Comparison of ENCODE assay signal across 27 mouse cellular contexts in genomic region chr12:55003843-55004242, GRCm38 (mm10). TPM values are rescaled to one million over a fixed set of nuclear protein-coding genes. Genes with fewer than 3 reads are reported as not detected.
A peak's percentile ranks its signal among the peaks of the same experiment; 100 is the strongest.
DNase-seq lines count a peak whose midpoint lies in the region; ATAC-seq and TF ChIP-seq lines count a peak whose summit lies in the region.
"Had no signal": no experiment of that assay in that cellular context is flagged by ENCODE, and none has a peak within 500 bp of the region (broad histone marks: within the 10 kb centered on the region; RNA-seq: fewer than 3 reads in every experiment).

No protein-coding gene starts in this region.

- no peaks in the 10 kb centered on the region for H3K27me3 ChIP-seq in heart, embryonic 12.5 days (replicated peaks)
- no peaks in the 10 kb centered on the region for H3K27me3 ChIP-seq in MEL (ENCODE audit: control insufficient read depth in 1 of 2, insufficient read depth in 2 of 2, low read length in 2 of 2)
- no peaks in the 10 kb centered on the region for H3K27me3 ChIP-seq in forebrain, postnatal 0 days (ENCODE audit: insufficient read depth, low read length)
- H3K27me3 ChIP-seq: CH12.LX; embryonic facial prominence, embryonic 12.5 days; forebrain, embryonic 13.5 days; forebrain, embryonic 15.5 days had no signal

- TF ChIP-seq EP300 in MEL (IDR thresholded peaks at IDR 0.05; ENCODE audit: low read depth in 1 of 2, low read length in 2 of 2) = no peak

- peak; percentile 69 for TF ChIP-seq RAD21 in MEL (IDR thresholded peaks at IDR 0.05; ENCODE audit: low read depth, low read length)

- no peaks in the 10 kb centered on the region for H3K36me3 ChIP-seq in heart, embryonic 12.5 days
- H3K36me3 ChIP-seq in MEL (ENCODE audit: control insufficient read depth in 1 of 2, insufficient read depth in 2 of 2, low read length in 2 of 2) = peaks cover 0 to 6% of the 10 kb centered on the region in 2 experiments; a peak in 2 of 4 replicates
- H3K36me3 ChIP-seq in forebrain, postnatal 0 days (ENCODE audit: insufficient read depth) = no peaks in the 10 kb centered on the region
- H3K36me3 ChIP-seq: embryonic facial prominence, embryonic 10.5 days; embryonic facial prominence, embryonic 12.5 days; forebrain, embryonic 15.5 days; G1E had no signal

- peak; percentile 4 for DNase-seq in heart, adult 11 months
- DNase-seq in 416B (ENCODE audit: low read depth) (peak; percentile 62), MEL (ENCODE audit: low read depth, low spot score) (peak; percentile 33)
- DNase-seq in forebrain, postnatal 0 days = no peak
- DNase-seq: adrenal gland, adult 2 months; adrenal gland, postnatal 10 days; adrenal gland, postnatal 25 days; B cell, adult 2 months; cerebellum, adult 11 months; cerebellum, adult 18-20 months; cerebellum, adult 8-10 months; cerebellum, postnatal 10 days; cerebellum, postnatal 25 days had no signal

- no peak overlapping the region for H3K4me2 ChIP-seq in heart, embryonic 12.5 days
- no peak overlapping the region for H3K4me2 ChIP-seq in forebrain, postnatal 0 days (ENCODE audit: low read depth)
- H3K4me2 ChIP-seq: embryonic facial prominence, embryonic 12.5 days; forebrain, embryonic 13.5 days; forebrain, embryonic 15.5 days had no signal

- H3K79me2 ChIP-seq in MEL (ENCODE audit: control insufficient read depth, insufficient read depth, low read length, poor library complexity) = no peaks in the 10 kb centered on the region

- no peak for TF ChIP-seq POLR2A in MEL (IDR thresholded peaks at IDR 0.05; ENCODE audit: control insufficient read depth in 1 of 2, insufficient read depth in 1 of 2, low read depth in 1 of 2, low read length in 2 of 2, poor library complexity in 1 of 2)

- H3K27ac ChIP-seq in heart, embryonic 12.5 days (ENCODE audit: poor library complexity, severe bottlenecking) = no peak overlapping the region
- no peak overlapping the region for H3K27ac ChIP-seq in MEL (ENCODE audit: control insufficient read depth, low read depth, low read length)
- no peak overlapping the region for H3K27ac ChIP-seq in forebrain, postnatal 0 days (ENCODE audit: low read depth, low read length)
- H3K27ac ChIP-seq: embryonic facial prominence, embryonic 10.5 days; embryonic facial prominence, embryonic 12.5 days; forebrain, embryonic 13.5 days; forebrain, embryonic 15.5 days had no signal

- H3K9ac ChIP-seq in heart, embryonic 12.5 days = no peak overlapping the region
- no peak overlapping the region for H3K9ac ChIP-seq in MEL (ENCODE audit: control insufficient read depth, low read depth, low read length, poor library complexity, severe bottlenecking)
- H3K9ac ChIP-seq in forebrain, postnatal 0 days = no peak overlapping the region
- H3K9ac ChIP-seq: embryonic facial prominence, embryonic 12.5 days; forebrain, embryonic 13.5 days; forebrain, embryonic 15.5 days had no signal

- WGBS in heart, embryonic 12.5 days = 77% methylated on average over 5 of the region's 5 CpGs
- WGBS in forebrain, postnatal 0 days = 92% methylated on average over 5 of the region's 5 CpGs

- H3K9me3 ChIP-seq in heart, embryonic 12.5 days (replicated peaks) = 0 out of 2 replicates have a peak, but pooled peaks cover 4% of the 10 kb centered on the region
- H3K9me3 ChIP-seq in MEL (replicated peaks; ENCODE audit: insufficient read depth, low read length) = no peaks in the 10 kb centered on the region
- H3K9me3 ChIP-seq in forebrain, postnatal 0 days (ENCODE audit: low read length) = no peaks in the 10 kb centered on the region
- H3K9me3 ChIP-seq: embryonic facial prominence, embryonic 12.5 days; forebrain, embryonic 15.5 days had no signal

- TF ChIP-seq CTCF in MEL (IDR thresholded peaks at IDR 0.05 in 2 of 3, conservative IDR thresholded peaks at IDR 0.05 in 1 of 3; ENCODE audit: control insufficient read depth in 1 of 3, insufficient read depth in 1 of 3, low read depth in 2 of 3, low read length in 3 of 3, poor library complexity in 1 of 3, severe bottlenecking in 1 of 3) = peak in 2 of 3 experiments; percentile 30 to 47; a peak in 3 of 6 replicates
- TF ChIP-seq CTCF in forebrain, postnatal 0 days (IDR thresholded peaks at IDR 0.05; ENCODE audit: low read depth) = no peak

- no peak for ATAC-seq in heart, embryonic 12.5 days (ENCODE audit: insufficient number of reproducible peaks, low FRiP score)
- no peak for ATAC-seq in forebrain, postnatal 0 days
- ATAC-seq: CD4-positive, CD25-positive, alpha-beta regulatory T cell, adult 4 months; forebrain, embryonic 13.5 days; forebrain, embryonic 15.5 days had no signal

- H3K4me3 ChIP-seq in heart, embryonic 12.5 days = no peak overlapping the region
- H3K4me3 ChIP-seq in MEL (ENCODE audit: control insufficient read depth in 1 of 2, insufficient read depth in 1 of 2, low read depth in 2 of 2, low read length in 2 of 2) = no peak overlapping the region
- no peak overlapping the region for H3K4me3 ChIP-seq in forebrain, postnatal 0 days (ENCODE audit: low read depth, low read length)
- H3K4me3 ChIP-seq: embryonic facial prominence, embryonic 10.5 days; embryonic facial prominence, embryonic 12.5 days; forebrain, embryonic 13.5 days; forebrain, embryonic 15.5 days had no signal

- H3K4me1 ChIP-seq in heart, embryonic 12.5 days (replicated peaks) = no peaks in the 10 kb centered on the region
- peaks cover 2 to 11% of the 10 kb centered on the region in 2 experiments for H3K4me1 ChIP-seq in MEL (ENCODE audit: control insufficient read depth in 1 of 2, insufficient read depth in 2 of 2, low read length in 2 of 2)
- no peaks in the 10 kb centered on the region for H3K4me1 ChIP-seq in forebrain, postnatal 0 days (ENCODE audit: insufficient read depth)
- H3K4me1 ChIP-seq: embryonic facial prominence, embryonic 12.5 days; forebrain, embryonic 13.5 days; forebrain, embryonic 15.5 days had no signal

TF ChIP-seq in MEL, 35 proteins besides CTCF, POLR2A, EP300 and RAD21:
- no peak for TF ChIP-seq GATA1 (IDR thresholded peaks at IDR 0.05; ENCODE audit: low read depth, low read length)
- TF ChIP-seq MAZ (IDR thresholded peaks at IDR 0.05; ENCODE audit: low read depth, low read length) = no peak
- TF ChIP-seq GABPA (IDR thresholded peaks at IDR 0.05; ENCODE audit: low read depth, low read length) = no peak
- peak; percentile 71 for TF ChIP-seq ZC3H11A (IDR thresholded peaks at IDR 0.05; ENCODE audit: low read depth, low read length)
- no peak for TF ChIP-seq MAFK (IDR thresholded peaks at IDR 0.05; ENCODE audit: borderline replicate concordance, low read depth, low read length)
- no peak for TF ChIP-seq SIN3A (IDR thresholded peaks at IDR 0.05; ENCODE audit: low read length)
- no peak for TF ChIP-seq USF1 (IDR thresholded peaks at IDR 0.05; ENCODE audit: low read depth, low read length)
- no peak for TF ChIP-seq CHD1 (IDR thresholded peaks at IDR 0.05; ENCODE audit: low read depth, low read length)
- peak; percentile 61 for TF ChIP-seq SMC3 (IDR thresholded peaks at IDR 0.05; ENCODE audit: low read depth, low read length)
- peak; percentile 62 for TF ChIP-seq ZNF384 (IDR thresholded peaks at IDR 0.05; ENCODE audit: low read depth, low read length)
- no peak for TF ChIP-seq NELFE (IDR thresholded peaks at IDR 0.05; ENCODE audit: low read depth, low read length)

RNA-seq across cellular contexts. Expression of gene Baz1a, which starts 10.3 kb away (rescaled TPM):
- polyA plus RNA-seq in heart, embryonic 12.5 days (2016; fragmentation: Nextera tagmentation; extraction: Ambion mirVana) = 15.5 and 19.5 TPM in 2 replicates
- 44.6 and 46.0 TPM in 2 replicates for total RNA-seq in MEL (2012; rRNA removed)
- polyA plus RNA-seq in MEL (2012; ENCODE audit: insufficient read depth in 1 of 2, insufficient read length in 2 of 2, low read depth in 1 of 2, low replicate concordance in 2 of 2, missing spikeins in 1 of 2) = 100 to 1,000 TPM in 1 of 2 experiments, 10 to 100 TPM in 1; 39.8 to 203 TPM
- total RNA-seq in forebrain, postnatal 0 days (2014; rRNA removed) = 3.3 and 5.5 TPM in 2 replicates
- polyA plus RNA-seq in forebrain, postnatal 0 days (2015; fragmentation: Nextera tagmentation; extraction: Ambion mirVana) = 3.4 and 4.3 TPM in 2 replicates

RNA-seq across cellular contexts. Expression of gene Gm20403, which starts 17.5 kb away (rescaled TPM):
- not detected in 2 replicates for polyA plus RNA-seq in heart, embryonic 12.5 days (2016; fragmentation: Nextera tagmentation; extraction: Ambion mirVana)
- not detected in 2 replicates for total RNA-seq in MEL (2012; rRNA removed)
- not detected for polyA plus RNA-seq in MEL (2012; ENCODE audit: insufficient read depth in 1 of 2, insufficient read length in 2 of 2, low read depth in 1 of 2, low replicate concordance in 2 of 2, missing spikeins in 1 of 2)
- not detected in 2 replicates for total RNA-seq in forebrain, postnatal 0 days (2014; rRNA removed)
- not detected in 2 replicates for polyA plus RNA-seq in forebrain, postnatal 0 days (2015; fragmentation: Nextera tagmentation; extraction: Ambion mirVana)
- total RNA-seq: adrenal gland, adult 2 months; adrenal gland, postnatal 10 days; adrenal gland, postnatal 25 days; adrenal gland, postnatal 4 days; CH12.LX; G1E had no signal
- polyA plus RNA-seq: adrenal gland, adult 2 months; brain, embryonic 14.5 days; CD4-positive, CD25-positive, alpha-beta regulatory T cell, adult 4 months; cortical plate, adult 2 months; embryonic facial prominence, embryonic 10.5 days; embryonic facial prominence, embryonic 12.5 days; embryonic facial prominence, embryonic 14.5 days; forebrain, embryonic 11.5 days; forebrain, embryonic 13.5 days; forebrain, embryonic 15.5 days; frontal cortex, adult 2 months had no signal
